Mouse (Mus musculus): ENCODE results near the gene Ccdc182.

DNA sequence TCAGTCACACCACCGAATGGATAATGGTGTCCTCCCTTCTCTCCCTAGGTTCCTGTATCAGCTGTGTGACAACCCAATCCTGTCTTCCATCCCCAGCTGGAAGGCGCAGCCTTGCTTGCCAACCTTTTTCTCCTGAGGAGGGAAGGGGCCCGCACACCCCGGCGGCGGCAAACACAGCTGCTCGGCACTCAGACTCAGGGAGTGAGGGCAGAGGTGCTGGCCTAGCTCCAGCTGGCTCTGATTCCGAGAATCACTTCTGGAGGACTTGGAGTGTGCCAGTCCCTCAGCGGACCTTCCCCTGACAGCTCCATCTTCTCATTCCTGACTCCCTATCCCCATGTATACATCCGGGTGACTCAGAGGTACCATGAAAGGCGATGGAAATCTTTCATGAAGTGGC, 36.9 kb downstream of the Ccdc182 start:
- TF ChIP-seq CTCF (conservative IDR thresholded peaks at IDR 0.05; ENCODE audit: low read length) = no peak
- no peak for TF ChIP-seq POU5F1 (IDR thresholded peaks at IDR 0.05; ENCODE audit: borderline replicate concordance, low read length)
- TF ChIP-seq NANOG (IDR thresholded peaks at IDR 0.05; ENCODE audit: borderline replicate concordance, low read length) = no peak
